Mouse (Mus musculus): ENCODE data around the gene Hspa5. TPM values are rescaled to one million over a fixed set of nuclear protein-coding genes. Genes with fewer than 3 reads are reported as not detected.
"Not testable (repeated sequence)": the region's sequence is repeated elsewhere in the genome, so short reads cannot be mapped to it uniquely, and the experiment has no call there.

Gene Hspa5
- polyA plus RNA-seq, 1 experiment from 2014 or later = 916 TPM

GRCm38 (mm10) chr2:34799357-34800256, 27.8 kb downstream of the Hspa5 start, which contains the start of gene Rabepk:
Gene Rabepk, minus strand, starts transcription at chr2:34799912.
- Histone ChIP-seq H3K36me3 (peaks cover 24% of the 10 kb centered on the region), H3K4me2 (peak within 1 kb of the TSS; percentile 75), H3K9ac (peak within 1 kb of the TSS; percentile 70), H3K4me1 (replicated peaks) (peaks cover 18% of the 10 kb centered on the region), H3K4me3 (peak within 1 kb of the TSS; percentile 70), H3K9me3 (replicated peaks) (no peaks in the 10 kb centered on the region), H3K27ac (ENCODE audit: poor library complexity, severe bottlenecking) (peak within 1 kb of the TSS; percentile 74), H3K27me3 (replicated peaks) (no peaks in the 10 kb centered on the region)
- 3% methylated on average over 44 of the region's 44 CpGs for WGBS
- peak; percentile 85 for ATAC-seq (ENCODE audit: insufficient number of reproducible peaks, low FRiP score)

- H3K4me2 ChIP-seq = peak overlapping the region; percentile 75; the same call in 1 of the 2 replicates
- H3K27ac ChIP-seq (ENCODE audit: poor library complexity, severe bottlenecking) = no peak overlapping the region; the same call in 1 of the 2 replicates
- peak overlapping the region; percentile 70; the same call in 1 of the 2 replicates for H3K4me3 ChIP-seq
- no peak for ATAC-seq (ENCODE audit: insufficient number of reproducible peaks, low FRiP score)
- no peaks in the 10 kb centered on the region for H3K27me3 ChIP-seq (replicated peaks)
- peaks cover 21% of the 10 kb centered on the region for H3K4me1 ChIP-seq (replicated peaks)
- peaks cover 19% of the 10 kb centered on the region for H3K36me3 ChIP-seq
- 60% methylated on average over 7 of the region's 7 CpGs for WGBS
- no peak overlapping the region for H3K9ac ChIP-seq
- H3K9me3 ChIP-seq (replicated peaks) = no peaks in the 10 kb centered on the region
These were observed 28.6 kb downstream of the Hspa5 start for GRCm38 (mm10) chr2:34800371-34800770.

- ATAC-seq (ENCODE audit: insufficient number of reproducible peaks, low FRiP score) = peak; percentile 96
- Histone ChIP-seq H3K9ac (peak overlapping the region; percentile 90), H3K36me3 (peaks cover 16% of the 10 kb centered on the region), H3K4me1 (replicated peaks) (peaks cover 23% of the 10 kb centered on the region), H3K27ac (ENCODE audit: poor library complexity, severe bottlenecking) (peak overlapping the region; percentile 97), H3K27me3 (replicated peaks) (no peaks in the 10 kb centered on the region), H3K4me3 (peak overlapping the region; percentile 81), H3K9me3 (replicated peaks) (no peaks in the 10 kb centered on the region), H3K4me2 (peak overlapping the region; percentile 60)
- WGBS = 5% methylated on average over 39 of the region's 39 CpGs
These were observed 30.0 kb downstream of the Hspa5 start for GRCm38 (mm10) chr2:34801516-34802482.

- not testable (repeated sequence) for H3K9me3 ChIP-seq (replicated peaks); H3K27me3 ChIP-seq (replicated peaks)
- WGBS = under 1% methylated on average over 32 of the region's 32 CpGs
- Histone ChIP-seq H3K9ac (peak overlapping the region; percentile 90), H3K4me2 (peak overlapping the region; percentile 81), H3K4me3 (peak overlapping the region; percentile 81), H3K4me1 (replicated peaks) (peaks cover 23% of the 10 kb centered on the region), H3K27ac (ENCODE audit: poor library complexity, severe bottlenecking) (peak overlapping the region; percentile 97), H3K36me3 (peaks cover 19% of the 10 kb centered on the region)
- ATAC-seq (ENCODE audit: insufficient number of reproducible peaks, low FRiP score) = peak; percentile 65
These were observed 30.9 kb downstream of the Hspa5 start for GRCm38 (mm10) chr2:34802565-34803245.

GRCm38 (mm10) chr2:34803746-34804145, 32.0 kb downstream of the Hspa5 start:
- Histone ChIP-seq H3K4me2 (peak overlapping the region; percentile 50), H3K4me3 (peak overlapping the region; percentile 11), H3K36me3 (peaks cover 24% of the 10 kb centered on the region), H3K27me3 (replicated peaks) (no peaks in the 10 kb centered on the region), H3K9me3 (replicated peaks) (no peaks in the 10 kb centered on the region), H3K27ac (ENCODE audit: poor library complexity, severe bottlenecking) (no peak overlapping the region), H3K4me1 (replicated peaks) (peaks cover 20% of the 10 kb centered on the region), H3K9ac (peak overlapping the region; percentile 62; the same call in 1 of the 2 replicates)
- no peak for ATAC-seq (ENCODE audit: insufficient number of reproducible peaks, low FRiP score)
- 82% methylated on average over 3 of the region's 3 CpGs for WGBS

- H3K4me1 ChIP-seq (replicated peaks) = peaks cover 18% of the 10 kb centered on the region
- peaks cover 28% of the 10 kb centered on the region for H3K36me3 ChIP-seq
- ATAC-seq (ENCODE audit: insufficient number of reproducible peaks, low FRiP score) = no peak
- H3K4me2 ChIP-seq = peak overlapping the region; percentile 4; the same call in 1 of the 2 replicates
- no peaks in the 10 kb centered on the region for H3K9me3 ChIP-seq (replicated peaks)
- no peaks in the 10 kb centered on the region for H3K27me3 ChIP-seq (replicated peaks)
- WGBS = 92% methylated on average over 2 of the region's 2 CpGs
- no peak overlapping the region for H3K4me3 ChIP-seq
- no peak overlapping the region for H3K27ac ChIP-seq (ENCODE audit: poor library complexity, severe bottlenecking)
- H3K9ac ChIP-seq = no peak overlapping the region
These were observed 32.4 kb downstream of the Hspa5 start for GRCm38 (mm10) chr2:34804172-34804571.

- Histone ChIP-seq H3K9ac (no peak overlapping the region), H3K27ac (ENCODE audit: poor library complexity, severe bottlenecking) (no peak overlapping the region), H3K9me3 (replicated peaks) (no peaks in the 10 kb centered on the region), H3K36me3 (peaks cover 28% of the 10 kb centered on the region), H3K4me1 (replicated peaks) (peaks cover 18% of the 10 kb centered on the region), H3K27me3 (replicated peaks) (no peaks in the 10 kb centered on the region), H3K4me3 (no peak overlapping the region), H3K4me2 (no peak overlapping the region)
- no peak for ATAC-seq (ENCODE audit: insufficient number of reproducible peaks, low FRiP score)
- WGBS = 53% methylated on average over 1 of the region's 1 CpGs
These were observed 33.0 kb downstream of the Hspa5 start for GRCm38 (mm10) chr2:34804815-34805214.

- no peaks in the 10 kb centered on the region for H3K27me3 ChIP-seq (replicated peaks)
- H3K4me2 ChIP-seq = no peak overlapping the region
- peaks cover 15% of the 10 kb centered on the region for H3K4me1 ChIP-seq (replicated peaks)
- H3K9me3 ChIP-seq (replicated peaks) = no peaks in the 10 kb centered on the region
- 90% methylated on average over 10 of the region's 10 CpGs for WGBS
- ATAC-seq (ENCODE audit: insufficient number of reproducible peaks, low FRiP score) = no peak
- H3K9ac ChIP-seq = no peak overlapping the region
- no peak overlapping the region for H3K27ac ChIP-seq (ENCODE audit: poor library complexity, severe bottlenecking)
- H3K36me3 ChIP-seq = peaks cover 31% of the 10 kb centered on the region
- H3K4me3 ChIP-seq = no peak overlapping the region
These were observed 33.7 kb downstream of the Hspa5 start for GRCm38 (mm10) chr2:34805364-34805950.

GRCm38 (mm10) chr2:34808057-34808456, 36.3 kb downstream of the Hspa5 start:
- no peak overlapping the region for H3K4me3 ChIP-seq
- H3K9ac ChIP-seq = no peak overlapping the region
- H3K27ac ChIP-seq (ENCODE audit: poor library complexity, severe bottlenecking) = no peak overlapping the region
- no peak for ATAC-seq (ENCODE audit: insufficient number of reproducible peaks, low FRiP score)
- H3K27me3 ChIP-seq (replicated peaks) = no peaks in the 10 kb centered on the region
- WGBS = 66% methylated on average over 2 of the region's 2 CpGs
- no peaks in the 10 kb centered on the region for H3K9me3 ChIP-seq (replicated peaks)
- H3K36me3 ChIP-seq = peaks cover 49% of the 10 kb centered on the region
- H3K4me1 ChIP-seq (replicated peaks) = peaks cover 13% of the 10 kb centered on the region
- H3K4me2 ChIP-seq = no peak overlapping the region

GRCm38 (mm10) chr2:34809568-34809967, 37.8 kb downstream of the Hspa5 start:
- H3K27me3 ChIP-seq (replicated peaks) = no peaks in the 10 kb centered on the region
- WGBS = 92% methylated on average over 1 of the region's 1 CpGs
- peaks cover 61% of the 10 kb centered on the region for H3K36me3 ChIP-seq

More at GRCm38 (mm10) chr2:34809568-34809967, 37.8 kb downstream of the Hspa5 start:
- no peak overlapping the region for H3K4me2 ChIP-seq
- no peak overlapping the region for H3K27ac ChIP-seq (ENCODE audit: poor library complexity, severe bottlenecking)
- no peak for ATAC-seq (ENCODE audit: insufficient number of reproducible peaks, low FRiP score)
- no peak overlapping the region for H3K9ac ChIP-seq
- no peaks in the 10 kb centered on the region for H3K9me3 ChIP-seq (replicated peaks)
- H3K4me1 ChIP-seq (replicated peaks) = peaks cover 5% of the 10 kb centered on the region
- H3K4me3 ChIP-seq = no peak overlapping the region

Data from heart, embryonic 12.5 days (tissue).